Mouse (Mus musculus): Measurements from ENCODE around the gene Cstad.

Gene Cstad

DNA sequence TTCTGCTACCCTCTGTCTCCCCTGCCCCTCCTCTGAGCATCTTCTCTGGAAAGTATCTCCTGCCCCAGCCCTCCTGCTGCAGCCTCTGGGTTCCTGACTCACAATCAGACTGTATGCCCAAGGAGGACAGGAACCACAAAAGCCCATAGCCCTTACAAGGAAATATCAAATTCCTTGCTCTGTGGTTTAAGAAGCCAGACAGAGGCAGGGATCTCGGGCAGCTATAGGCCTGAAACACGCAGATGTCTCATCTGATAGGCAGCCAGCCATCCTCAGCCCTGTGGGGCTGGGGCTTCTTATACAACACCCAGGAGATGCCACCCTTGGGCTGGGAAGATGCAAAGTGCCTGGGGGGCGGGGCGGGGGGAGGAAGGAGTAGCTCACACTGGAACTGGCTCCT, 956 bp downstream of the Cstad start:
- in situ Hi-C loops (cut with MseI, MboI), result no loop called here

- in situ Hi-C loops (cut with MseI, MboI), result no loop called here
These were observed 4.8 kb downstream of the Cstad start for GRCm38 (mm10) chr2:30599621-30600020.

- in situ Hi-C loops (cut with MseI, MboI), result no loop called here
These were observed 5.5 kb downstream of the Cstad start for GRCm38 (mm10) chr2:30600291-30600690.

DNA sequence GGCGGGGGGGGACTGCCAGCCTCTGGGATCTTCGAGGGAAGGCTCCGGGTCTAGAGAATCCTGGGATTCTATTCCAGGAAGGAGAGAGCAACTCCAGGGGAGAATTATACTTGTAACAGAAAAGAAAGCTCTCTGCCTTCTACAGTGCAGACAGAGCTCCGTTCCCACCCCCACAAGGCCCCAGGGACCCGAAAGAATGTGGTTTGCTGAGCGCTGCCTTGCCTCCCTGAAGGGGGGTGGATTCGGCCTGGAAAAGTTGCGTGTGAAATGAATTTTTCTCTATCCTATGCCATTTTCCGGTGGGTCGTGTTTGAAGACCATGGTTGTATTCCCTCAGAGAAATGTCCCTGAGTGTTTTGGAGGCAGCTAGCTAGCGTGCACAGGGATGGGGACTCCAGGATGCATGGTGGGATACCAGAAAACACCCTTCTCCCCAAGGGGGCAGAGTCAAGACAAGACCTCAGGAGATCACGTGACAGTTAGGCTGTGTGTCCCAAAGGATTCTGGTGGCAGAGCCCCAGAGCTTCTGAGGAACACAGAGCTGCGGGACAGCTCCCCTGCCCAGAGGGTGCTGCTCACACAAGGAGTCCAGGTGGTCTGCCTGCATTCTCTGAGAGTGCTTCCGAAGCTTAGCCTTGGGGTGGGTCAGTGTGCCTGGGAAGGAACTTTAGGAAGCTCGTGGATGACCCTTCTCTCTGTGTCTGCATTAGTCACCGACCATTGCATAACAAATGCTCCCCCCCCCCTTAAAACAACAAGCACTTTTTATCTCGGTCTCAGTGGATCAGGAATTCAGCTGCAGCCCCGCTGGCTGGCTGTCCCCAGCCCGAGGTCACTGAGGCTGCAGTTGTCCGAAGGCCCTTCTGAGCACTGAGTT, 6.4 kb downstream of the Cstad start:
- in situ Hi-C loops (cut with MseI, MboI), result no loop called here

- in situ Hi-C loops (cut with MseI, MboI), result no loop called here
These were observed 7.6 kb downstream of the Cstad start for GRCm38 (mm10) chr2:30602451-30602850.

DNA sequence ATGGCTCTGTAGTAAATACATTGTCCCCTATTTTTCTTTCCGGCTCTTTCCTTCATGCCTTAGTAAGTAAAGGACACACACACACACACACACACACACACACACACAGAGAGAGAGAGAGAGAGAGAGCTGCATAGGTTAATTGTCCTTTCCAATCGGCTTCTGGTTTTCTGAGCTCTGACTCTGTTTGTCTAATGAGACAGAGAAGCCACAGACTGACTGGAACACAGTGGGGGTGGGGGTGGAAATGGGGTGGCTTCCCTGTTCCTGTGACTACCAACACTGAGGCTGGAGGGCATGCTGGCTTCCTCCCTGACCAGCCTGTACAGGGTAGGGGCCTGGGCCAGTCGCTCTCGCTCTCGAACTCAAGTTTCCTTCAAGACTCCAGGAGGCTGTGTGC, 8.9 kb downstream of the Cstad start:
- in situ Hi-C loops (cut with MseI, MboI), result no loop called here

- in situ Hi-C loops (cut with MseI, MboI), result no loop called here
These were observed 10.3 kb downstream of the Cstad start for GRCm38 (mm10) chr2:30604880-30605761.

GRCm38 (mm10) chr2:30605762-30606051, 10.9 kb downstream of the Cstad start:
- in situ Hi-C loops (cut with MseI, MboI), result no loop called here

DNA sequence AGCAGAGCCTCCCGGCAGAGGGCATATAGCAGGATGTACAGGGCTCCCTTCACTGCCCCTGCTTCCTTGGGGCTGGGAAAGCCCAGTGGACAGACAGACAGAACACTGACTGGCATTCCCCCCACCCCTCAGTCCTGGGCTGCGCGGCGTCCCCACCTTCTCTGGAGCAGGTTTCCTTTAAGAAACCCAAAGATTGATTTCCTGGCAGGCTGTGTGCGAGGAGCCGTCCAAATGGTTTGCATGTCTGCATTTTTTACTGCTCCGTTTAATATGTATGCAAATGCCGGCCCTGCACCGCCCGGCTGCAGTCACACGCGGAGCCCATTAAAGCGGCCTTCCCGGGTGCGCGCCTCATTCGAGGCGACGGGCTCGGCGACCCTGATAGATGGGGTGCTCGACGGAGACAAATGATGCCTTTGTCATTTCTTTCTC, 11.8 kb downstream of the Cstad start:
- in situ Hi-C loops (cut with MseI, MboI), result no loop called here

- in situ Hi-C loops (cut with MseI, MboI), result no loop called here
These were observed 13.1 kb downstream of the Cstad start for GRCm38 (mm10) chr2:30607941-30608340.

- in situ Hi-C loops (cut with MseI, MboI), result no loop called here
These were observed 13.9 kb downstream of the Cstad start for GRCm38 (mm10) chr2:30608690-30609201.

DNA sequence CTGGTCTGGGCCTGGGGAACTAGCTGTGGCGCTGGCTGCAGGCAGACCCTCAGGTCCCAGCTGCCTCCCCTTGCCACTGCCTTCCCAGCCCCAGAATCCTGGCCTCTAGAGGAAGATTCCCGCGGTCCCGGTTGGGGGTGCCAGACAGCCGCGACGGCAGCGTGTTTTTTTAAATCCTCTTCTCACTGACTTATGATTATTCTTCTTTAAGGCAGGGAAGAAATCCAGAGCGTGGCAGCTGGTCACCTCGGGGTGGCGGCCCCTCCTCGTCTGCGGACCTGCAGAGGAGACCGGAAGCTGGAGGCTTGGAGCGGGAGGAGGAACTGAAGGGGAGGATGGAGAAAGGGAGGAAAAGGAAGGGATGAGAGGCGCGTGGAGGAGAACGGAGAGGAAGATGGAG, 18.7 kb downstream of the Cstad start:
- in situ Hi-C loops (cut with MseI, MboI), result no loop called here

GRCm38 (mm10) chr2:30614151-30614923, 19.5 kb downstream of the Cstad start:
- in situ Hi-C loops (cut with MseI, MboI), result no loop called here

GRCm38 (mm10) chr2:30615869-30616268, 21.0 kb downstream of the Cstad start:
- in situ Hi-C loops (cut with MseI, MboI), result no loop called here

DNA sequence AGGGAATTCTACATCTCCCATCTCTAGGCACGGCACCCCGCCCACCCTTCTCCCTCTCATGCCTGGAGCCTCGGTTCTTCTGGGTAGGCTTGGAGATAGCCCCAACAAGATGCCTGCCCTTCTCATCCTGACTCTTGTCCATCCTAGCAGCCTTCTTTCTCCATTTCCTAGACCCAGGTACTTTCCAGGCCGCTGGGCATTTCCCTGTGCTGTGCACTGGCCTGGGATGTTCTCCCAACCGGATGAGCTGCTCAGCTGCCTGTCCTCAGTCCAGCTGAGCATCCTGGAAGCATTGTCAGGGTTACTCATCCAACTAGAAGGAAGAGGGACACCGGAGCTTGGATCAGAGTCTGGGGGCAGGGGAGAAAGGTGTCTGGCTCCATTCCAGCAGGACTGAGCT, 21.6 kb downstream of the Cstad start:
- in situ Hi-C loops (cut with MseI, MboI), result no loop called here

DNA sequence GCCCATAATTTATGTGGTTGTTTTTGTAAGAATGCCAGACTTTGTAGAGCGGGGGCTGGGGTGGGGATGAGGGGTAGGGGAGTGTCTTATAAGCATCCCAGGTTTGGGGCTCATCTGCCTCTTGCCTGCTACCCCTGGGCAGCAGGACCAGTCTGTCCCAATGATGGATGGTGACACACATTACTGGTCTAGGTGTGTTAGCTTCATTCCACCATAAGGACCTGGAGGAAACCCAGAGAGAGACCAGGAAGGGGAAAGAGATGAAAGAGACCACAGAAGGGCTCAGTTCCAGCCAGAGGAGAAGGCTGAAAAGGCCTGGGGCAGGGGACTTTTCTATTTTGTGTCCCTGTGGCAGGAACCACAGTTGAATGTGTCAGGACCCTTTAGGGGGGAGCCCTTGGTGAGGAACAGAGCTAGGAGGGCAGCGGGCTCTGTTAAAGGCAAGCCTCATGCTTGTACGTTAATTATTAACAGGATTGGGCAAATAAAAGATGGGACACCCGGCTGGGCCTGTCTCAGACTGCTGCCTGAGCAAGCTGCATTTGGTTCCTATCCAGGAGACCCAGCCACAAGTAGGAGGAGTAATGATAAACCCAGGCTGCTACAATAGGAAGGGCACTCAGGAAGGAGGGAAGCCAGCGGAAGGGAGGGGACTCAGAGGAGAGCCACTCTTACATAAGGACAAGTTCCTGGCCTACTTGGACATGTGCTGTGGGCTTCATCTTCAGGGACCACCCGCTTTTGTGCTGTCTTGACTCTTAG, 23.8 kb downstream of the Cstad start:
- in situ Hi-C loops (cut with MseI, MboI), result no loop called here

GRCm38 (mm10) chr2:30623873-30624272, 29.0 kb downstream of the Cstad start:
- in situ Hi-C loops (cut with MseI, MboI), result no loop called here

- in situ Hi-C loops (cut with MseI, MboI), result no loop called here
These were observed 30.5 kb downstream of the Cstad start for GRCm38 (mm10) chr2:30625296-30625826.

- in situ Hi-C loops (cut with MseI, MboI), result no loop called here
These were observed 31.3 kb downstream of the Cstad start for GRCm38 (mm10) chr2:30626058-30626675.

- in situ Hi-C loops (cut with MseI, MboI), result no loop called here
These were observed 32.5 kb downstream of the Cstad start for GRCm38 (mm10) chr2:30627338-30627737.

Measured in mouse trophoblast stem cell (cell line).